Mouse (Mus musculus) stomach, postnatal 0 days (tissue): ENCODE measurements around the gene Vcl. TPM values are rescaled to one million over a fixed set of nuclear protein-coding genes. Genes with fewer than 3 reads are reported as not detected.
A peak's percentile ranks its signal among the peaks of the same experiment; 100 is the strongest.

Source experiments
- ATAC-seq: fragments of 200-750 bp; cut with Nextera tagmentation; 2 replicates; pipeline ENCODE4 v1.8.0; 2017; ENCODE audit not compliant: low FRiP score, low TSS enrichment
- DNase-seq: peaks from one replicate; pipeline ENCODE4 v3.0.0-alpha.2; 2016; ENCODE audit warnings: low spot score
- H3K27ac ChIP-seq: fragments of 300-500 bp; sonication (generic); replicated peaks from 2 replicates; pipeline ENCODE4 v1.5.1; 2014; ENCODE audit warnings: mild to moderate bottlenecking, control low read depth
- H3K27me3 ChIP-seq: fragments of 300-500 bp; sonication (generic); 2 replicates; pipeline ENCODE4 v1.6.1; 2014; ENCODE audit warnings: low read length; ENCODE audit not compliant: control insufficient read depth, insufficient read depth
- H3K36me3 ChIP-seq: fragments of 300-500 bp; sonication (generic); 2 replicates; pipeline ENCODE4 v1.6.1; 2014; ENCODE audit warnings: low read length, mixed read lengths; ENCODE audit not compliant: control insufficient read depth, insufficient read depth
- H3K4me1 ChIP-seq: fragments of 300-500 bp; sonication (generic); replicated peaks from 2 replicates; pipeline ENCODE4 v1.6.1; 2014; ENCODE audit warnings: antibody characterized with exemption; ENCODE audit not compliant: control insufficient read depth, insufficient read depth
- H3K4me2 ChIP-seq: fragments of 300-500 bp; sonication (generic); replicated peaks from 2 replicates; pipeline ENCODE4 v1.6.1; 2014; ENCODE audit warnings: low read depth, mild to moderate bottlenecking, control low read depth, moderate library complexity
- H3K4me3 ChIP-seq: fragments of 300-500 bp; sonication (generic); 2 replicates; pipeline ENCODE4 v1.5.1; 2014; ENCODE audit warnings: low read depth, low read length, control low read depth
- H3K9ac ChIP-seq: fragments of 300-500 bp; sonication (generic); 2 replicates; pipeline ENCODE4 v1.6.1; 2014; ENCODE audit warnings: mild to moderate bottlenecking, low read length, control low read depth, mixed read lengths
- H3K9me3 ChIP-seq: fragments of 300-500 bp; sonication (generic); 2 replicates; pipeline ENCODE4 v1.6.1; 2016; ENCODE audit warnings: low read length; ENCODE audit not compliant: control insufficient read depth
- CTCF ChIP-seq: IDR thresholded peaks from 2 replicates; pipeline ENCODE4 v1.5.1; 2016; ENCODE audit warnings: antibody characterized with exemption, low read depth, mild to moderate bottlenecking, moderate library complexity
- EP300 ChIP-seq: optimal IDR thresholded peaks from 2 replicates; pipeline ENCODE3; 2016; ENCODE audit warnings: antibody characterized with exemption
- WGBS: fragments of 180-500 bp; shearing (Covaris S2); extraction: QIAGEN DNeasy Blood & Tissue Kit; methylation state at CpG from one replicate; pipeline ENCODE4 v1.1.7; 2014; 5-methylcytosine and 5-hydroxymethylcytosine counted together
- polyA plus RNA-seq: library from polyadenylated mRNA; unstranded; fragments of >200 nt; fragmentation: Nextera tagmentation; extraction: Ambion mirVana; gene quantifications from 2 replicates; pipeline ENCODE4 v1.2.1, GENCODE M21; 2015

The Vcl gene
- polyA plus RNA-seq, 1 experiment from 2014 or later: 54.5 TPM

DNA sequence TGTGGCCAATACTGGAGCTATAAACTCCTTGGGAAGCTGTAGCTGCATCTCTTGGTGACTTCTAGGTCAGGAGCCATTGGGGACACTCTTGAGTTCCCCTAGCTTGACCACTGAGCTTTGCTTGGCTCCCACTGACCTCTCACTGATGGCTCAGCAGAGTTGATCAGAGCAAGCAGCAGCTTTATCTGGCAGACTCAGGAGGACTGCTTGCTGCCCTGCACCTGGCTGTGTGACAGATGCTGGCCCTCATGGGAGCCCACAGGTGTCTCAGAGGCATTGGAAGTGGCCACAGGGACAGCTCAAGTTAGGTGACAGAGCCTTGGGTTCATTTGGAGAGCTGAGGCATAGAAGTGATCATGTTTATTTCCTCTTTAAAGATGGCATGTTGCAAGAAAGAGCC, 98.3 kb downstream of the Vcl start:
- Histone ChIP-seq H3K9ac (no peak overlapping the region), H3K4me1 (no peaks in the 10 kb centered on the region), H3K4me3 (no peak overlapping the region), H3K27me3 (no peaks in the 10 kb centered on the region), H3K9me3 (no peaks in the 10 kb centered on the region), H3K36me3 (peaks cover 30% of the 10 kb centered on the region), H3K4me2 (no peak overlapping the region), H3K27ac (no peak overlapping the region)
- ATAC-seq (no peak), DNase-seq (no peak)
- TF ChIP-seq EP300 (no peak), CTCF (no peak)

- H3K4me1 ChIP-seq: no peaks in the 10 kb centered on the region
- DNase-seq: no peak
- peaks cover 27% of the 10 kb centered on the region for H3K36me3 ChIP-seq
- 87% methylated on average over 11 of the region's 11 CpGs for WGBS
- no peak overlapping the region for H3K4me3 ChIP-seq
- no peak for TF ChIP-seq CTCF
- TF ChIP-seq EP300: no peak
- ATAC-seq: no peak
- no peak overlapping the region for H3K27ac ChIP-seq
- H3K4me2 ChIP-seq: no peak overlapping the region
- H3K27me3 ChIP-seq: no peaks in the 10 kb centered on the region
- H3K9me3 ChIP-seq: no peaks in the 10 kb centered on the region
- H3K9ac ChIP-seq: no peak overlapping the region
Observed at GRCm38 (mm10) chr14:21029025-21029659, 99.9 kb downstream of the Vcl start.

GRCm38 (mm10) chr14:21031783-21032511, 102.7 kb downstream of the Vcl start:
- no peak overlapping the region for H3K4me3 ChIP-seq
- no peaks in the 10 kb centered on the region for H3K9me3 ChIP-seq
- no peaks in the 10 kb centered on the region for H3K27me3 ChIP-seq
- WGBS: 63% methylated on average over 6 of the region's 6 CpGs
- no peak overlapping the region for H3K4me2 ChIP-seq
- ATAC-seq (peak; percentile 80), DNase-seq (peak; percentile 30)
- H3K36me3 ChIP-seq: peaks cover 19% of the 10 kb centered on the region
- TF ChIP-seq CTCF: no peak
- no peak for TF ChIP-seq EP300
- H3K27ac ChIP-seq: peak overlapping the region; percentile 53; the same call in 1 of the 2 replicates
- no peak overlapping the region for H3K9ac ChIP-seq
- H3K4me1 ChIP-seq: no peaks in the 10 kb centered on the region

DNA sequence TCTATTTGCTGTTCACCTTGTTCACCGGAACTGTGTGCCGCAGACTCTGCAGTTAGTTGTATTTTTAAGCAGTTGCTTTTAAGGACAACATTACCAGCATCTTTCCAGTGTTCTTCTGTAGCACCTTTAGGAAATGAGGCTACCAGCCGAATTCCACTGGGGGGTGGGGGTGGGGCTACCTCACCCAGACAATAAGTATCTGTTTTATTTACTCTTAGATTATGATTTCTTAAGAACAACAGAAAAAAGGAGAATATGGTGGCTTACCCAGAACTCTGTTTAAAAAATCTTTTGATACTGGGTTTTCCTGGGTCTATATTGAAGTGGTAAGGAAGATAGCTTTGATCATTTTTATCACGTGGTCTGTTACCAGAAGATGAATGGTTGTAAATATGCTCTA, 105.1 kb downstream of the Vcl start:
- H3K4me1 ChIP-seq: no peaks in the 10 kb centered on the region
- H3K36me3 ChIP-seq: peaks cover 11% of the 10 kb centered on the region
- no peak overlapping the region for H3K9ac ChIP-seq
- TF ChIP-seq EP300 (no peak), CTCF (no peak)
- no peak overlapping the region for H3K4me2 ChIP-seq
- no peak overlapping the region for H3K4me3 ChIP-seq
- ATAC-seq (no peak), DNase-seq (no peak)
- H3K27me3 ChIP-seq: no peaks in the 10 kb centered on the region
- H3K9me3 ChIP-seq: no peaks in the 10 kb centered on the region
- WGBS: 84% methylated on average over 4 of the region's 4 CpGs
- H3K27ac ChIP-seq: no peak overlapping the region

- H3K27ac ChIP-seq: no peak overlapping the region
- H3K4me3 ChIP-seq: no peak overlapping the region
- ATAC-seq (no peak), DNase-seq (no peak)
- no peaks in the 10 kb centered on the region for H3K9me3 ChIP-seq
- no peaks in the 10 kb centered on the region for H3K4me1 ChIP-seq
- H3K27me3 ChIP-seq: no peaks in the 10 kb centered on the region
- TF ChIP-seq CTCF (no peak), EP300 (no peak)
- no peak overlapping the region for H3K4me2 ChIP-seq
- 95% methylated on average over 3 of the region's 3 CpGs for WGBS
- H3K9ac ChIP-seq: no peak overlapping the region
- peaks cover 9% of the 10 kb centered on the region for H3K36me3 ChIP-seq
Observed at GRCm38 (mm10) chr14:21034791-21035190, 105.6 kb downstream of the Vcl start.

DNA sequence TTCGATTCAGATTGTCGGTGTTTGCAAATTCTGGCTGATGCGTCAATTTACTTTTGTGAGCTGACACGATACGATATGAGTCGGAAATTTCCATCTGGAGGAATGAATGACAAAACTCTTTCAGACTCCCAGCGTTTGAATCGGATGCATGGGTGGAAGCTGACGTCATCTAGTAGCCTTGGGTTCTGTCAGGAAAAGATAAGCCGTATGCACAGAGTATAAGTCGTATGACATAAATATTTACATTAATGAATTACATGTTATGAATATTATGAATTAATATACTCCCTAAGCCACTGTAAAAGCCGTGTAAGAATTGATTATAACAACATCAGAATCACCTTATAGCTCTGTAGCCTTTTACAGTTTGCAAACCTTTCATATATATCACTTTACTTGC, 109.9 kb downstream of the Vcl start:
- DNase-seq (no peak), ATAC-seq (no peak)
- 49% methylated on average over 12 of the region's 12 CpGs for WGBS
- H3K4me2 ChIP-seq: no peak overlapping the region
- H3K4me1 ChIP-seq: no peaks in the 10 kb centered on the region
- no peak overlapping the region for H3K4me3 ChIP-seq
- H3K36me3 ChIP-seq: peaks cover 4% of the 10 kb centered on the region; the same call in 1 of the 2 replicates
- no peak overlapping the region for H3K27ac ChIP-seq
- no peaks in the 10 kb centered on the region for H3K9me3 ChIP-seq
- TF ChIP-seq EP300 (no peak), CTCF (no peak)
- H3K9ac ChIP-seq: no peak overlapping the region
- H3K27me3 ChIP-seq: no peaks in the 10 kb centered on the region
